Mouse (Mus musculus): ENCODE results near the gene Fam184b.
"Not testable (repeated sequence)": the region's sequence is repeated elsewhere in the genome, so short reads cannot be mapped to it uniquely, and the experiment has no call there.

DNA sequence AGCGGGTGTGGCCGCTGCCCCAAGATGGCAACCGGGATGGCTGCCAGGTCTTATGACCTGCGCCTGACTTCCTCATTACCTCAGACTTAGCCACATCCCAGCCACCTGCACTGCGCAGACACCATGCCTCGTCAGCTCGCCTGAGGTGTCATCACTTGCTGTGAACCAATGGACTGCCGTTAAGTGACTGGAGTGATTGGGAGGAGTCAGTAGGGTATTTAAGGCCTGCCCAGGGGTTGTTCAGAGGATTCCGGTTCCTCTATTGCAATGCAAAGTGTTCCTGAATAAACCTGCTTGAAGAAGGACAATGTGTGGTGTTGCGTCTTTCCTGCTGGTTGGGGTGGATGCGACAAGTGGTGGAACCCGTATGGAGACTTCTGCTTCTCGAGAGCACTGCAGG lies 19.0 kb upstream of the Fam184b start:
- not testable (repeated sequence) for TF ChIP-seq EP300, CTCF (IDR thresholded peaks at IDR 0.05; ENCODE audit: low read depth)

All from heart, postnatal 0 days (tissue).